Mouse (Mus musculus) cerebellum, adult 8-10 months (tissue): ENCODE measurements around the gene Fbxo9.
"Not testable (repeated sequence)": the region's sequence is repeated elsewhere in the genome, so short reads cannot be mapped to it uniquely, and the experiment has no call there.

Source experiments
- DNase-seq: peaks from one replicate; pipeline ENCODE4 v3.0.0; 2022

Fbxo9 gene

GRCm38 (mm10) chr9:78107912-78108795 lies 711 bp downstream of the Fbxo9 start:
- DNase-seq = peak; percentile 83

- no peak for DNase-seq
Observed at GRCm38 (mm10) chr9:78107582-78107911, 1.3 kb downstream of the Fbxo9 start.

- DNase-seq = no peak
Observed at GRCm38 (mm10) chr9:78106821-78107220, 2.0 kb downstream of the Fbxo9 start.

GRCm38 (mm10) chr9:78105501-78105932 lies 3.3 kb downstream of the Fbxo9 start:
- DNase-seq = no peak

- no peak for DNase-seq
Observed at GRCm38 (mm10) chr9:78104973-78105372, 3.9 kb downstream of the Fbxo9 start.

GRCm38 (mm10) chr9:78103965-78104560 lies 4.8 kb downstream of the Fbxo9 start:
- DNase-seq = no peak

GRCm38 (mm10) chr9:78101431-78101830 lies 7.4 kb downstream of the Fbxo9 start:
- DNase-seq = no peak

GRCm38 (mm10) chr9:78100956-78101355 lies 7.9 kb downstream of the Fbxo9 start:
- no peak for DNase-seq

- DNase-seq = no peak
Observed at GRCm38 (mm10) chr9:78096376-78096775, 12.5 kb downstream of the Fbxo9 start.

GRCm38 (mm10) chr9:78095686-78096085 lies 13.2 kb downstream of the Fbxo9 start:
- no peak for DNase-seq

GRCm38 (mm10) chr9:78090596-78090995 lies 18.3 kb downstream of the Fbxo9 start:
- DNase-seq = no peak

- DNase-seq = no peak
Observed at GRCm38 (mm10) chr9:78089906-78090305, 19.0 kb downstream of the Fbxo9 start.

- DNase-seq = no peak
Observed at GRCm38 (mm10) chr9:78088971-78089370, 19.9 kb downstream of the Fbxo9 start.

GRCm38 (mm10) chr9:78088521-78088920 lies 20.3 kb downstream of the Fbxo9 start:
- no peak for DNase-seq

GRCm38 (mm10) chr9:78087751-78088150 lies 21.1 kb downstream of the Fbxo9 start:
- no peak for DNase-seq

GRCm38 (mm10) chr9:78085722-78086287 lies 23.1 kb downstream of the Fbxo9 start:
- no peak for DNase-seq

- no peak for DNase-seq
Observed at GRCm38 (mm10) chr9:78084341-78084740, 24.5 kb downstream of the Fbxo9 start.

- DNase-seq = no peak
Observed at GRCm38 (mm10) chr9:78081835-78082234, 27.0 kb downstream of the Fbxo9 start.

GRCm38 (mm10) chr9:78078240-78078639 lies 30.6 kb downstream of the Fbxo9 start:
- DNase-seq = no peak

GRCm38 (mm10) chr9:78075256-78075655 lies 33.6 kb downstream of the Fbxo9 start:
- DNase-seq = no peak

GRCm38 (mm10) chr9:78073713-78074340 lies 35.0 kb downstream of the Fbxo9 start:
- no peak for DNase-seq

- not testable (repeated sequence) for DNase-seq
Observed at GRCm38 (mm10) chr9:78073291-78073690, 35.6 kb downstream of the Fbxo9 start.

- DNase-seq = no peak
Observed at GRCm38 (mm10) chr9:78071626-78072025, 37.2 kb downstream of the Fbxo9 start.

GRCm38 (mm10) chr9:78070496-78070895 lies 38.4 kb downstream of the Fbxo9 start:
- no peak for DNase-seq
